8 mouse cellular contexts compared by ENCODE assay signal in genomic region chr5:120605688-120606087, GRCm38 (mm10). TPM values are rescaled to one million over a fixed set of nuclear protein-coding genes. Genes with fewer than 3 reads are reported as not detected.
DNase-seq lines count a peak whose midpoint lies in the region; ATAC-seq lines count a peak whose summit lies in the region.

No protein-coding gene starts in this region.

- peak overlapping the region; percentile 38 for H3K4me3 ChIP-seq in hindbrain, embryonic 16.5 days (ENCODE audit: low read length)

- no peaks in the 10 kb centered on the region for H3K9me3 ChIP-seq in hindbrain, embryonic 16.5 days (ENCODE audit: control insufficient read depth, low read length)

- WGBS in hindbrain, embryonic 16.5 days = 0% methylated on average over 8 of the region's 8 CpGs

- H3K27me3 ChIP-seq in hindbrain, embryonic 16.5 days (replicated peaks; ENCODE audit: control insufficient read depth, insufficient read depth, low read length) = no peaks in the 10 kb centered on the region

- peaks cover 7% of the 10 kb centered on the region for H3K4me1 ChIP-seq in hindbrain, embryonic 16.5 days (ENCODE audit: control insufficient read depth, insufficient read depth, low read depth, low read length)

- peak overlapping the region; percentile 71 for H3K4me2 ChIP-seq in hindbrain, embryonic 16.5 days (ENCODE audit: low read length)

- no peak overlapping the region for H3K27ac ChIP-seq in hindbrain, embryonic 16.5 days (ENCODE audit: low read depth, low read length)

- peak; percentile 74 for ATAC-seq in hindbrain, embryonic 16.5 days

- H3K9ac ChIP-seq in hindbrain, embryonic 16.5 days (ENCODE audit: low read depth, low read length) = peak overlapping the region; percentile 65

- DNase-seq in T-cell, adult 2 months (ENCODE audit: low spot score) = peak; percentile 77
- DNase-seq in cerebellum, postnatal 25 days = peak; percentile 90 to 96
- DNase-seq in gastrocnemius, adult 18-20 months (ENCODE audit: low spot score) = peak; percentile 92
- peak; percentile 84 for DNase-seq in left cerebral cortex, adult 11 months (ENCODE audit: low spot score)
- DNase-seq in lung, postnatal 4 days = peak; percentile 79 to 90
- peak; percentile 94 for DNase-seq in retina, postnatal 1 day
- peak; percentile 93 for DNase-seq in thymus, postnatal 4 days

- no peaks in the 10 kb centered on the region for H3K36me3 ChIP-seq in hindbrain, embryonic 16.5 days (ENCODE audit: control insufficient read depth, insufficient read depth, low read length)

RNA-seq across cellular contexts. Expression of gene Rita1, which starts 6.7 kb away (rescaled TPM):
- total RNA-seq in gastrocnemius, adult 18-20 months (2021) = 1 to 10 TPM; 7.0 to 7.5 TPM
- 29.3 and 33.7 TPM in 2 replicates for polyA plus RNA-seq in hindbrain, embryonic 16.5 days (2015; fragmentation: Nextera tagmentation; extraction: Ambion mirVana)

RNA-seq across cellular contexts. Expression of gene Ddx54, which starts 6.9 kb away (rescaled TPM):
- 10 to 100 TPM; 15.8 to 15.9 TPM for total RNA-seq in gastrocnemius, adult 18-20 months (2021)
- polyA plus RNA-seq in hindbrain, embryonic 16.5 days (2015; fragmentation: Nextera tagmentation; extraction: Ambion mirVana) = 38.4 and 42.0 TPM in 2 replicates

RNA-seq across cellular contexts. Expression of gene Iqcd, which starts 16.9 kb away (rescaled TPM):
- not detected for total RNA-seq in gastrocnemius, adult 18-20 months (2021)
- 2.0 and 2.4 TPM in 2 replicates for polyA plus RNA-seq in hindbrain, embryonic 16.5 days (2015; fragmentation: Nextera tagmentation; extraction: Ambion mirVana)

RNA-seq across cellular contexts. Expression of gene Tpcn1, which starts 17.2 kb away (rescaled TPM):
- total RNA-seq in gastrocnemius, adult 18-20 months (2021) = 10 to 100 TPM; 38.9 to 42.9 TPM
- 15.1 and 17.4 TPM in 2 replicates for polyA plus RNA-seq in hindbrain, embryonic 16.5 days (2015; fragmentation: Nextera tagmentation; extraction: Ambion mirVana)

RNA-seq across cellular contexts. Expression of gene Cfap73, which starts 28.3 kb away (rescaled TPM):
- not detected for total RNA-seq in gastrocnemius, adult 18-20 months (2021)
- polyA plus RNA-seq in hindbrain, embryonic 16.5 days (2015; fragmentation: Nextera tagmentation; extraction: Ambion mirVana) = 0.51 and 0.92 TPM in 2 replicates
